In genomic region chr6:86480189-86480831, GRCm38 (mm10) we compare ENCODE assay signal across 8 mouse cellular contexts. TPM values are rescaled to one million over a fixed set of nuclear protein-coding genes. Genes with fewer than 3 reads are reported as not detected.
DNase-seq lines count a peak whose midpoint lies in the region; ATAC-seq and TF ChIP-seq lines count a peak whose summit lies in the region.

No protein-coding gene starts in this region.

- ATAC-seq in erythroblast, adult 5-6 weeks (replicated peaks; ENCODE audit: low FRiP score, poor library complexity, severe bottlenecking) = peak; percentile 43; the same call in 1 of the 2 replicates
- no peak for ATAC-seq in hindbrain, embryonic 11.5 days (ENCODE audit: low FRiP score)
- peak; percentile 89 for ATAC-seq in limb, embryonic 14.5 days (ENCODE audit: low FRiP score, low read depth)
- ATAC-seq in midbrain, embryonic 15.5 days (replicated peaks) = no peak
- no peak for ATAC-seq in CD4-positive, CD25-positive, alpha-beta regulatory T cell, adult 4 months

- H3K36me3 ChIP-seq in hindbrain, embryonic 11.5 days (ENCODE audit: control insufficient read depth, insufficient read depth, low read length) = no peaks in the 10 kb centered on the region
- H3K36me3 ChIP-seq in limb, embryonic 14.5 days (ENCODE audit: control insufficient read depth, insufficient read depth, low read length) = no peaks in the 10 kb centered on the region
- no peaks in the 10 kb centered on the region for H3K36me3 ChIP-seq in midbrain, embryonic 15.5 days (replicated peaks)

- TF ChIP-seq POLR2A in limb, embryonic 14.5 days (IDR thresholded peaks at IDR 0.05; ENCODE audit: borderline replicate concordance, extremely low read depth, insufficient read depth, insufficient read length) = no peak

- peak; percentile 33 for DNase-seq in urinary bladder, postnatal 14 days (ENCODE audit: low spot score)
- no peak for DNase-seq in urinary bladder, adult 2 months (ENCODE audit: low spot score)
- peak; percentile 30 for DNase-seq in hindbrain, embryonic 11.5 days (ENCODE audit: low spot score)
- DNase-seq in limb, embryonic 14.5 days (ENCODE audit: low spot score) = peak; percentile 81
- DNase-seq in layer of hippocampus, adult 9-11 months = no peak

- peak overlapping the region; percentile 11; the same call in 1 of the 2 replicates for H3K9ac ChIP-seq in hindbrain, embryonic 11.5 days (ENCODE audit: low read depth, low read length)
- peak overlapping the region; percentile 28 for H3K9ac ChIP-seq in limb, embryonic 14.5 days (ENCODE audit: low read depth, low read length, severe bottlenecking)
- no peak overlapping the region for H3K9ac ChIP-seq in midbrain, embryonic 15.5 days

- H3K9me3 ChIP-seq in hindbrain, embryonic 11.5 days (ENCODE audit: control insufficient read depth, low read length) = no peaks in the 10 kb centered on the region
- no peaks in the 10 kb centered on the region for H3K9me3 ChIP-seq in limb, embryonic 14.5 days (ENCODE audit: control insufficient read depth, low read length)
- no peaks in the 10 kb centered on the region for H3K9me3 ChIP-seq in midbrain, embryonic 15.5 days

- 41% methylated on average over 9 of the region's 9 CpGs for WGBS in hindbrain, embryonic 11.5 days
- 18% methylated on average over 9 of the region's 9 CpGs for WGBS in limb, embryonic 14.5 days
- WGBS in midbrain, embryonic 15.5 days = 38% methylated on average over 9 of the region's 9 CpGs

- H3K4me2 ChIP-seq in hindbrain, embryonic 11.5 days (replicated peaks; ENCODE audit: low read depth, low read length) = no peak overlapping the region
- H3K4me2 ChIP-seq in limb, embryonic 14.5 days (replicated peaks; ENCODE audit: low read depth, low read length, severe bottlenecking) = peak overlapping the region; percentile 44
- no peak overlapping the region for H3K4me2 ChIP-seq in midbrain, embryonic 15.5 days

- H3K27ac ChIP-seq in hindbrain, embryonic 11.5 days (ENCODE audit: low read depth, low read length) = no peak overlapping the region
- H3K27ac ChIP-seq in limb, embryonic 14.5 days (replicated peaks; ENCODE audit: low read depth, low read length) = peak overlapping the region; percentile 94
- H3K27ac ChIP-seq in midbrain, embryonic 15.5 days = peak overlapping the region; percentile 14

- H3K27me3 ChIP-seq in hindbrain, embryonic 11.5 days (ENCODE audit: control insufficient read depth, insufficient read depth, low read length) = no peaks in the 10 kb centered on the region
- H3K27me3 ChIP-seq in limb, embryonic 14.5 days (ENCODE audit: control insufficient read depth, insufficient read depth, low read length) = no peaks in the 10 kb centered on the region
- no peaks in the 10 kb centered on the region for H3K27me3 ChIP-seq in midbrain, embryonic 15.5 days (replicated peaks)

- no peaks in the 10 kb centered on the region for H3K4me1 ChIP-seq in hindbrain, embryonic 11.5 days (replicated peaks; ENCODE audit: control insufficient read depth, insufficient read depth, low read length)
- peaks cover 41% of the 10 kb centered on the region for H3K4me1 ChIP-seq in limb, embryonic 14.5 days (ENCODE audit: control insufficient read depth, insufficient read depth, low read length)
- peaks cover 6% of the 10 kb centered on the region; the same call in 1 of the 2 replicates for H3K4me1 ChIP-seq in midbrain, embryonic 15.5 days

- H3K4me3 ChIP-seq in hindbrain, embryonic 11.5 days (ENCODE audit: low read depth, low read length) = no peak overlapping the region
- H3K4me3 ChIP-seq in limb, embryonic 14.5 days (replicated peaks; ENCODE audit: low read length) = peak overlapping the region; percentile 19
- no peak overlapping the region for H3K4me3 ChIP-seq in midbrain, embryonic 15.5 days

RNA-seq across cellular contexts. Expression of gene C87436, which starts 42.1 kb away (rescaled TPM):
- polyA plus RNA-seq in urinary bladder, adult 2 months (2012; rRNA removed) = 24.6 and 28.2 TPM in 2 replicates
- 22.5 and 28.2 TPM in 2 replicates for total RNA-seq in erythroblast, adult 5-6 weeks (2015; ENCODE audit: low replicate concordance)
- 13.7 and 26.9 TPM in 2 replicates for total RNA-seq in erythroblast, adult 5-6 weeks (2017; ENCODE audit: low replicate concordance)
- 24.4 and 25.6 TPM in 2 replicates for polyA plus RNA-seq in hindbrain, embryonic 11.5 days (2014; fragmentation: Nextera tagmentation; extraction: Ambion mirVana)
- polyA plus RNA-seq in limb, embryonic 14.5 days (2012; rRNA removed) = 16.0 and 19.1 TPM in 2 replicates
- polyA plus RNA-seq in limb, embryonic 14.5 days (2014; fragmentation: Nextera tagmentation; extraction: Ambion mirVana) = 20.6 and 22.2 TPM in 2 replicates
- 25.2 and 25.8 TPM in 2 replicates for polyA plus RNA-seq in midbrain, embryonic 15.5 days (2015; fragmentation: Nextera tagmentation; extraction: Ambion mirVana)
- 10 to 100 TPM; 41.0 to 43.8 TPM for polyA plus RNA-seq in CD4-positive, CD25-positive, alpha-beta regulatory T cell, adult 4 months (2017; shearing (Covaris generic))

RNA-seq across cellular contexts. Expression of gene Pcbp1, which starts 45.8 kb away (rescaled TPM):
- 153 and 183 TPM in 2 replicates for polyA plus RNA-seq in urinary bladder, adult 2 months (2012; rRNA removed)
- total RNA-seq in erythroblast, adult 5-6 weeks (2015; ENCODE audit: low replicate concordance) = 83.2 and 88.2 TPM in 2 replicates
- total RNA-seq in erythroblast, adult 5-6 weeks (2017; ENCODE audit: low replicate concordance) = 20.1 and 35.3 TPM in 2 replicates
- polyA plus RNA-seq in hindbrain, embryonic 11.5 days (2014; fragmentation: Nextera tagmentation; extraction: Ambion mirVana) = 382 and 432 TPM in 2 replicates
- polyA plus RNA-seq in limb, embryonic 14.5 days (2012; rRNA removed) = 333 and 395 TPM in 2 replicates
- polyA plus RNA-seq in limb, embryonic 14.5 days (2014; fragmentation: Nextera tagmentation; extraction: Ambion mirVana) = 445 and 455 TPM in 2 replicates
- polyA plus RNA-seq in midbrain, embryonic 15.5 days (2015; fragmentation: Nextera tagmentation; extraction: Ambion mirVana) = 339 and 344 TPM in 2 replicates
- polyA plus RNA-seq in CD4-positive, CD25-positive, alpha-beta regulatory T cell, adult 4 months (2017; shearing (Covaris generic)) = 10 to 100 TPM; 18.5 to 35.3 TPM

RNA-seq across cellular contexts. Expression of gene Gm44790, which starts 53.9 kb away (rescaled TPM):
- 0.28 and 1.0 TPM in 2 replicates for polyA plus RNA-seq in urinary bladder, adult 2 months (2012; rRNA removed)
- total RNA-seq in erythroblast, adult 5-6 weeks (2015; ENCODE audit: low replicate concordance) = not detected in 2 replicates
- total RNA-seq in erythroblast, adult 5-6 weeks (2017; ENCODE audit: low replicate concordance) = not detected in 2 replicates
- polyA plus RNA-seq in hindbrain, embryonic 11.5 days (2014; fragmentation: Nextera tagmentation; extraction: Ambion mirVana) = not detected in 2 replicates
- 1.5 and 2.4 TPM in 2 replicates for polyA plus RNA-seq in limb, embryonic 14.5 days (2012; rRNA removed)
- polyA plus RNA-seq in limb, embryonic 14.5 days (2014; fragmentation: Nextera tagmentation; extraction: Ambion mirVana) = 0.77 and 1.2 TPM in 2 replicates
- polyA plus RNA-seq in midbrain, embryonic 15.5 days (2015; fragmentation: Nextera tagmentation; extraction: Ambion mirVana) = not detected in 2 replicates
- polyA plus RNA-seq in CD4-positive, CD25-positive, alpha-beta regulatory T cell, adult 4 months (2017; shearing (Covaris generic)) = not detected

Comparison
In these comparisons a context has a peak if more than half of its experiments do, and no peak if none do; other contexts are left out.
1. DNase-seq: peak in urinary bladder, postnatal 14 days (single experiment), hindbrain, embryonic 11.5 days (single experiment) and limb, embryonic 14.5 days (single experiment); none in urinary bladder, adult 2 months (single experiment) and layer of hippocampus, adult 9-11 months (single experiment).
2. ATAC-seq: peak in erythroblast, adult 5-6 weeks (single experiment) and limb, embryonic 14.5 days (single experiment); none in hindbrain, embryonic 11.5 days (single experiment), midbrain, embryonic 15.5 days (single experiment) and CD4-positive, CD25-positive, alpha-beta regulatory T cell, adult 4 months (single experiment).